Mouse (Mus musculus) layer of hippocampus, adult 2 months (tissue): ENCODE data around the gene Ctxn2. TPM values are rescaled to one million over a fixed set of nuclear protein-coding genes. Genes with fewer than 3 reads are reported as not detected.
A peak's percentile ranks its signal among the peaks of the same experiment; 100 is the strongest.

Experiments
- DNase-seq, 2 experiments: peaks; one replicate each; pipeline ENCODE4 v3.0.0; 2022; ENCODE audit warnings: low spot score in 2 of 2
- H3K27ac ChIP-seq: fragments of 200-600 bp; 2 replicates; pipeline ENCODE4 v1.8.1; 2022
- H3K4me3 ChIP-seq: fragments of 200-600 bp; 2 replicates; pipeline ENCODE4 v1.8.1; 2022; ENCODE audit warnings: mild to moderate bottlenecking
- CTCF ChIP-seq: fragments of 200-600 bp; conservative IDR thresholded peaks from 2 replicates; pipeline ENCODE4 v1.8.1; 2022; ENCODE audit warnings: antibody characterized with exemption, mild to moderate bottlenecking, moderate library complexity
- total RNA-seq, 2 experiments: library from RNA; stranded (reverse); gene quantifications; 2 replicates each; pipeline ENCODE4 v1.2.3; 2021

Ctxn2 gene
- total RNA-seq, 2 experiments from 2014 or later: 11.2 to 16.0 TPM

DNA sequence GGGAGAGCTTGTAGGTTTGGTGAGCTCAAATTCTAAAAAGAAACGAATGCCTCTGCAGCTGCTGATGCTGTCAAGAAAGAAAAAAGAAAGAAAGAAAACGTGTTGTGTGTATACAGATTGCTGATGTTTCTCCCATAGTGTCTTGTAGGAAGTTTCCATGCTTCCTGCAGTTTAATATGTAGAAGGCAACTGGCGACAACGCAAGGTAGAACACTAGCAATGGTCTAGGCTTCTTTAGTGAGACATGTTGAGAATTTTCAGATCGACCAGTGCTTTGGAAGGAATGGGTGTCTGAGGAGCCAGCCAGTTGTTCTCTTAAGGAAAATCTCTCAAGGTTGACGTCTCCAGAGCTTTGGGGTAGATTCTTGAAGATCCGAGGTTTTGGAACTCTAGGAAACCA, 354 bp downstream of the Ctxn2 start:
- peak overlapping the region; percentile 65 for H3K4me3 ChIP-seq
- DNase-seq: no peak
- no peak for TF ChIP-seq CTCF
- peak overlapping the region; percentile 90 for H3K27ac ChIP-seq

DNA sequence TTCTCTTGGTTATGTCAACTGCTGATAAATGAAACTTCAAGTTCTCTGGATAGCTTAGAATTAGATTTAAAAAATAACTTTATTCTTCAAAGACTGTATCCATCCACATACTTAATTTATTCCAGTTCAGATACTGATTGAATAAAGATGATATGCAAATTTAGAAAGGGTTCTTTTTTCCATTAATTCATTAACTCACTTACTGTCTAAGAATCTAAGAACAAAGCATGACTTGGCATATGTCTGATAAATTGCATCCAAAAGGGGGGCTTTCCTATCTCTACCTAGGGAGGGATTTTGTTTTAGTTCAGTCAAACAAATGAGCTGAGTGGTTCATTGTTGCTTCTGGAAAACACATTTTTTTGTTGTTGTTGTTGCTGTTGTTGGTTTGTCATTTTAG, 5.8 kb downstream of the Ctxn2 start:
- TF ChIP-seq CTCF: no peak
- Histone ChIP-seq H3K4me3 (no peak overlapping the region), H3K27ac (no peak overlapping the region)
- DNase-seq: no peak

DNA sequence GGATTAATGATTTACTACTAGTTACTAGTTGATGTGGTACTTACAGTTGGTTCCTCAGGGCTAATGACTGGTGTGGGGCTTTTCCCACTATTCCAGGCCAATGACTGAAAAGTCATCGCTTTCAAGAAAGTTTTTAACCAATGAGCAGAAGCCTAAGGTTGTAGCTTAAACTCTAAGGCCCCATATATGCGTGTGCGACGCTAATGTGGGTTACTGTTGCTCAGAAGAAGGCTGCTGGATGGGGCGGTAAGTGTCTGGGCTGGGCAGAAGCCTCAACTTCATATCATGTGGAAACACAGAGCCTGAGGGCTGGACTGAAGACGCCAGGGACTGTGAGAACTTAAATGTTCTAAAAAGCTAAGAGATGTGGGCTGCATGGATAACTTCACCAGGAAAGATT, 15.9 kb downstream of the Ctxn2 start, which contains the start of gene Slc12a1:
Gene Slc12a1, plus strand, starts transcription at position 118 of the 400 bp plus-strand sequence.
- TF ChIP-seq CTCF: no peak
- DNase-seq: no peak
- H3K27ac ChIP-seq: no peak within 1 kb of the TSS
- H3K4me3 ChIP-seq: no peak within 1 kb of the TSS

DNA sequence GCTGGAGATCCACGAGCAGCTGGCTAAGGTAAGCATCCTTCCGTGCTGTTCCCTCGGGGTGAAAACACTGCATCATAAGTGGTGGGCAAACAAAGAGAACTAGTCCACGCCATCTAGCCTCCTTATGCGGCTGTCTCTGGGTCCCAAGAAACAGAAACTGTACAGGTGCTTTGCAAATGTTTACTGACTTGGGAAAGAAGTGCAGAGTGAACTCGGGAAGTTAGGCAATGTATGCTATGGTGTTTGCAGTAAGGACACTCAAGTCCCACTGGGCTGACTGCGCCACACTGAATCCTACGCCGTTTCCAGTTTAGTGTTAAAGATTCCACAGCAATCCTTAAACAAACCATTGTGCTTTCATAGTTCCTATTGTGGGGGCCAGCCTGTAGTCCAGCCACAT, 17.8 kb downstream of the Ctxn2 start:
- no peak overlapping the region for H3K4me3 ChIP-seq
- DNase-seq: no peak
- no peak overlapping the region for H3K27ac ChIP-seq
- no peak for TF ChIP-seq CTCF

DNA sequence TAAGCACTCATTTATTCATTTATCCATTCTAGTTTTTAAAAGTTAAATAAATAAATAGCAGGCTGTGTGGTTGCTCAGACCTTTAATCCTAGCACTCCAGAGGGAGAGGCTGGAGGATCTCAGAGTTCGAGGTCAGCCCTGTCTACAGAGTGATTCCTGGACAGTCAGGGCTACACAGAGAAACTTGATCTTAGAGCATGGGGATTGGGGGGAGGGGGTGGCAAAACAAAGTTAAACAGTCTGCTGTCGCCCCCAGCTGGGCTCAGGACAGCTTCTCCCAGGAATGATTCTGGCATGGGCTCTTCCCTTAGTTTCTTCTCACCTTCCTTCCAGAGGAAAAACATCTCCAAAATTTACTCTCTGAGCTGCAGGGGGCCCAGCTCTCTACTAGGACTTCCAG, 19.0 kb downstream of the Ctxn2 start:
- TF ChIP-seq CTCF: peak; percentile 44
- no peak for DNase-seq
- Histone ChIP-seq H3K27ac (no peak overlapping the region), H3K4me3 (no peak overlapping the region)

DNA sequence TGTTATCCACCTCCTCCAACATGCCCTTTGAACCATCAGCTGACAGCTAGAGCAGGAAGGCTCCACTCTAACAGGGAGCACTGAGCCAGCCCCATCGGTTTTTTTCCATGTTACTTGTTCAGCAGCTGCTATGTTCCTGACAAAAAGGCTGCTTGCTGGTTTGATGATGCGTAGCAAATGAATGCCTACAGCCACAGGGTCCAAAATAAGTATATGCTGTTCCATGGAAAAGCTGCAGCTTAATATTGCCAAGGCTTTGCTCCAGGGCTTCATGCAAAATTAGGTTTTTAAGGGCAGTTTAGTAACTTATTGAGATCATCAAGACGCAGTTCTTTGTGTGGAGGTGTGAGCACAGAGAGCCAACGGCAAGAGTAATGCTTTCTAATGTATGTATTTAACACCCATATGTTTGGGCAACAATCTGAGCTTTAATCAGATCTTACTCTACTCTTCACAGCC, 25.5 kb downstream of the Ctxn2 start:
- no peak for DNase-seq
- TF ChIP-seq CTCF: no peak
- no peak overlapping the region for H3K27ac ChIP-seq
- H3K4me3 ChIP-seq: no peak overlapping the region

DNA sequence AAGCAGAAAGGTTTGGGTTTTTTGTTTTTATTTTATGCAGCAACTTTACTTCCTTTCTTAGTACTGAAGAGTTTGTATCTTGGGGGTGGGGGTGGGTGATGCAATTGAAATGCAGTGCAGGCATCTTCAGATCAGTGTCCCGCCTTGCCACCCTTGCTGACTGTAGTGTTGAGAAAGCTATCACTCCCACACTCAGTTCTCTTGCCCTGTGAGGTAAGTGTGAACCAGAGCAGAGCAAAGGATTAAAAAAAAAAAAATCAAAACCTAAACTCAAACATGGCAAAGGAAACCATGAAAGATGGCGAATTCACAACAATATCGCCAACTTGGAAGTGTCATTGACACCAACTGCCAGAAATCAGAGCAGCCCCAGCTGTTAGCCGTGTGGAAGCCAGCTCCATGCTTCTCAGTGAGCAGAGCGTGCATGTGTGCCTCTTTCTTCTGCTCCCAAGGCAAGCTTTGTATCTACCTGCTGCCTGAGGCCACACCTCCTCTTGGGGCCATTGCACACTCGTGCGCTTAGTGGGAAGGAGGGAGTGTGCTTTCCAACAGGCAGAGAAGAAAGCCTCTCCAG, 41.8 kb downstream of the Ctxn2 start:
- no peak for TF ChIP-seq CTCF
- DNase-seq: peak; percentile 24 to 53
- Histone ChIP-seq H3K27ac (no peak overlapping the region), H3K4me3 (no peak overlapping the region)

DNA sequence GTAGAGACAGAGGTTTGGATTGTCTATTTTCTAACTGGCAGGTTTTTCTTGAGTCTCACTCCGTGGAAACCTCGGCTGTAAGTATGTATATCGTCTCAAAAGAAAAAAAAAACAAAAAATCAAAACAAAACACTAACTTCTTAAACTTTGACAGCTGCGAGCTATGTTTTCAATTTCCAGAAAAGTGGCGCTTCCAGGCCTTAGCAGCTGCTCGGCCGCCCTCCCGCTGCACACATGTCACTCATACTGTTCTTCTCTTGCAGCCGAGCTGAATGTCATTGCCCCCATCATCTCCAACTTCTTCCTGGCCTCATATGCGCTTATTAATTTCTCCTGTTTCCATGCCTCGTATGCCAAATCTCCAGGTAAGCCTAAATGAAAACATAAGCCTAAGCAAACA, 51.4 kb downstream of the Ctxn2 start:
- Histone ChIP-seq H3K27ac (no peak overlapping the region), H3K4me3 (no peak overlapping the region)
- no peak for DNase-seq
- no peak for TF ChIP-seq CTCF

DNA sequence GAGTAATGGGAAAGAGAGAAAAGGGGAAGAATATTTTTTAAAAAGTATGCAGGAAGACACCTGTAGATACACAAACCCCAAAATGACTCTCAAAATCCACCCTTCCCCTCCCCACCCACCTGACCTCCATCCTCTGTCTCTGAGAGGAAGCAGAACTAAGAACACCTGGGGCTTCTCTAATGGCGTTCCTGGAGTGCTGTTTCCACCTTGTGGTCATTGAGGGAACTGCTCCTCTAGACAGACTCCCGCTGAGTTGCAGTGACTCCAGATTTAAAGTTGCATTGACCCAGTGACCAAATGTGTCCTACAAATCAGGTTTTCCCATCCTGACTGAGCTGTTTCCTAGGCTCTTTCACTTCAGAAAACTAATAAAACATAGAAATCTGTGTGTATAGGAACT, 52.7 kb downstream of the Ctxn2 start:
- no peak overlapping the region for H3K27ac ChIP-seq

DNA sequence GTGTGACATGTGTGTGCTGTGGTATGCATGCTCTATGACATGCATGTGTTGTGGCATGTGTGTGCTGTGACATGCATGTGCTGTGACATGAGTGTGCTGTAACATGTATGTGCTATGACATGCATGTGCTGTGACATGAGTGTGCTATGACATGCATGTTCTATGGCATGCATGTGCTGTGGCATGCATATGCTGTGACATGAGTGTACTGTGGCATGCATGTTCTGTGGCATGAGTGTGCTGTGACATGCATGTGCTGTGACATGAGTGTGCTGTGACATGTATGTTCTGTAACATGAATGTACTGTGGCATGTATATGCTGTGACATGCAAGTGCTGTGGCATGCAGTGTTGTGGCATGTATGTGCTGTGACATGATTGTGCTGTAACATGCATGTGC, 56.4 kb downstream of the Ctxn2 start:
- no peak for TF ChIP-seq CTCF
- H3K27ac ChIP-seq: no peak overlapping the region

More for the DNA sequence above, 52.7 kb downstream of the Ctxn2 start:
- H3K4me3 ChIP-seq: no peak overlapping the region
- TF ChIP-seq CTCF: peak; percentile 96
- peak; percentile 34 to 76 for DNase-seq

DNA sequence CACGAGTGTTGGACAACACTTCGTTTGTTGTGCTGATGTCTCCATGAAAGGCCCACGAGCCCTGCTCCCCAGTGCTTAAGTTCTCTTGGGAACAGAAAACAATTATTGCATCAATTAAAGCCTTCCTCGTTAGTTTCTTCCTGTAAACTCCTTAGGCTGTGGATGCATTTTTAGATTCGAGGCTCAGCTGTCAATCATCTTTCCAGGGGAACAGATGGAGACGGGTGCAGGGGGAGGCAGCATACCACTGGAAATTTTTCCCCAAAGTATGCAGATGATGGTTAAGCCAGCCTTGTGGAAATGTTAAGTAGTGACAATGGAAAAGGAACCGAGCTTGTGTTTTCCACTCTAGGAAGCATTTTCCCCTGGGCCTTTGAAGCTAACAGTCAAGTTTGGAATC, 60.3 kb downstream of the Ctxn2 start:
- peak in 1 of 2 experiments; percentile 60 for DNase-seq
- Histone ChIP-seq H3K27ac (0 out of 2 replicates have a peak overlapping the region, but pooled peaks have one; percentile 16), H3K4me3 (no peak overlapping the region)
- peak; percentile 30 for TF ChIP-seq CTCF

More for the DNA sequence above, 56.4 kb downstream of the Ctxn2 start:
- no peak overlapping the region for H3K4me3 ChIP-seq
- no peak for DNase-seq

Other genes with a start within 250 kb of the Ctxn2 start
- under 1 TPM; 0.47 to 0.61 TPM for gene Slc24a5, start 68.6 kb upstream of the Ctxn2 start, total RNA-seq
- gene Myef2, start 13.0 kb upstream of the Ctxn2 start, total RNA-seq: 100 to 1,000 TPM; 105 to 108 TPM
- gene Slc12a1, start 15.8 kb downstream of the Ctxn2 start, total RNA-seq: under 1 TPM in 1 of 2 experiments, not detected in 1; 0.08 TPM
- 10 to 100 TPM; 27.1 to 28.4 TPM for gene Dut, start 110.5 kb downstream of the Ctxn2 start, total RNA-seq